Mouse (Mus musculus) gastrocnemius, postnatal 10 days (tissue): ENCODE measurements around the gene Cnep1r1. TPM values are rescaled to one million over a fixed set of nuclear protein-coding genes. Genes with fewer than 3 reads are reported as not detected.
A peak's percentile ranks its signal among the peaks of the same experiment; 100 is the strongest.

Source experiments
- DNase-seq: peaks from one replicate; pipeline ENCODE4 v3.0.0; 2021; ENCODE audit warnings: mixed read lengths
- long read RNA-seq, 2 experiments: library from polyadenylated mRNA; stranded (forward); transcript quantifications; one replicate each; pipeline ENCODE4 v2.0.0; 2021
- total RNA-seq, 2 experiments: library from RNA; stranded (reverse); gene quantifications; 2 replicates each; pipeline ENCODE4 v1.2.3; 2021

The Cnep1r1 gene
- total RNA-seq, result 10 to 100 TPM; 32.8 to 33.1 TPM
- long read RNA-seq, experiment 1, transcript Cnep1r1-201 (6 exons, 1,731 nt), result major isoform, 5 of 13 reads
- long read RNA-seq, experiment 1, partial matches to known transcripts, result 3 of 13 reads
- long read RNA-seq, experiment 1, other reads (novel, unspliced or antisense), result 3 of 13 reads
- long read RNA-seq, experiment 2, transcript Cnep1r1-201 (6 exons, 1,731 nt), result major isoform, 11 of 16 reads
- long read RNA-seq, experiment 2, partial matches to known transcripts, result 0 of 16 reads
- long read RNA-seq, experiment 2, other reads (novel, unspliced or antisense), result 3 of 16 reads

DNA sequence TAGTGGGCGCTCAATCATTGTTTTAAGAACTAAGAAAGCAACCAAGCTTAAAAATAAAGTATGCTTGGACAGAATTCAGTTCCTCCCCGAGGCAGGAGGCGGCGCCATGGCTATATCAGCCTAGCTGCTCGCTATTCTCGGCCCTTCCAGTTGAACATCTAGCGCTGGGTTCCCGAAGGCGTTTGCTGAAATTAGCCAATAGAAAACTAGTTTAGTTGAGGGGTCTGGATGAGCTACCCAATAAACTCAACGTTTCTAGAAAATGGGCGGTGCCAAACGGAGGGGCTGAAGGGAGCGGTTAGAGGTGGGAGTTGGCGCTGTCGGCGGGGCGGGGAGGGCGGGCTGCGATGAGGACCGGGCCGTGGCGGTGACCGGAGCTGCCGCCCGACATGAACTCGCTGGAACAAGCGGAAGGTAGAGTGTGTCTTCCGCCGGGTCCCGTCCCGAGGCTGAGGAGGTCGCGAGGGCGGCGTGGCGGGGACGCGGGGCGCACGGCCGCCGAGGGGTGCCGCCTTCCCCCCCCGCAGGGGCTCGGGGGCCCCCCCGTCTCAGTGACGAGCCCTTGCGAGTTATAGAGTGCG, at the start of gene Cnep1r1:
Gene Cnep1r1 (plus strand): TSS at position 314 of the 581 bp plus-strand sequence.
- DNase-seq, result peak; percentile 79

DNA sequence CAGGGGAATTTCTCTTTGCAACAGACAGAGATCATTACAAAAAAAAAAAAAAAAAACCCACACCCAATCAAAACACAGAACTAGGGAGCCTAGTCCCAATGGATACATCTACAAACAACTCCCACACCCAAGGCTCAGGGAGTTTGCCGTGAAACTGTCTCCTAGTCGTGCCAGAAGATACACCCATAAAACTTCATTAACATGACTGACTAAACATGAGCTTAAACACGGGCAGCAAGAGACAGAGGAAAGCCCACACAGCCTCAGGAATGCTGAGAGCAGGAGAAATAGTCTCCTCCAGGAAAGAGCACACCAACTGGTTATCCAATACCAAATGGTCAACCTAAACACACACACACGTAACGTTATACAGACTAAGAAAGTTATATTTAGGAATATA, 36.4 kb upstream of the Cnep1r1 start:
- no peak for DNase-seq

DNA sequence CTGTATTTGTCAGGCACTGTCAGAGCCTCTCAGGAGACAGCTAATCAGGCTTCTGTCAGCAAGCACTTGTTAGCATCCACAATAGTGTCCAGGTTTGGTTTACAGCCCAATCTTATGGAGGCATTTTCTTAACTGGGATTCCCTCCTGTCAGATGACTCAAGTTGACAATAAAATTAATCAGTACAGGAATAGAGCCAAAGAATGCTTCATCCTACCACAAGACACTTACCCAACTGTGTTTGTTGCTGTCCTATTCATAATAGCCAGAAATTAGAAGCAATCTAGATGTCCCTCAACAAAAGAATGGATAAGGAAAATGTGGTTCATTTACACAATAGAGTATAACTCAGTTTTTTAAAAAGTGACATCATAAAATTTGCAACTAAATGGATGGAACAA, 30.6 kb upstream of the Cnep1r1 start:
- DNase-seq, result no peak

DNA sequence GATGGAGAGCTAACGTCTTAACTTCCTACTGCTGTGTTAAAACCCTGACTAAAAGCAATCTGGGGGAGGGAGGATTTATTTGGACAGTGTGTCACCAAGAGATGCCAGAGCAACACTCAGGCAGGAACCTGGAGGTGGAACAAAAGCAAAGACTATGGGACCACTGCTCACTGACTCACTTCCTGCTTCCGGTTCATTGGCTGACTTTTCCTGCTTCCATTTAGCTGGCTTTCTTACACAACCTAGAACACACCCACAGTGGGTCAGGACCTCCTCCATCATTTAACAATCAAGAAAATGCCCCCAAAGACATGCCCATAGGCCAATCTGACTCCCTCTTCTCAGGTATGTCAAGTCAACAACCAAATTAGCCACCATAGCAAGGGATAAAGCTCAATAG, 26.9 kb upstream of the Cnep1r1 start:
- DNase-seq, result no peak

DNA sequence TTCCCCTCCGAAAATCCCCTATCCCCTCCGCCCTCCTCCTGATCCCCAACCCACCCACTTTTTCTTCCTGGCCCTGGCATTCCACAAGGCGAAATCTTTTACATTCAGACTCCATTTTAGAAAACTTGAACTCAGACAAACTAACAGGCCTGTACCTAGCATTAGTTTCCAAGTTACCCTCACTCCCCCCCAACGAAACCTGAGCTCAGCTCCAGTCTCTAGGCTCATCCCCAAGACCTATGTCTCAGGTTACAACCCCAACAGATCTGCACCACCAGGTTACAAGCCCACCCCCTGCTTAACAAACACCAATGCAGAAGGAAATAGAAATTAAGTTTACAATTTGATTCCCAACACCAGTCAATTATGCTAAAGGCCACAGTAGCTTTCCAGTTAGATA, 25.2 kb upstream of the Cnep1r1 start:
- no peak for DNase-seq

GRCm38 (mm10) chr8:88098856-88099255, 19.7 kb upstream of the Cnep1r1 start:
- DNase-seq, result no peak

DNA sequence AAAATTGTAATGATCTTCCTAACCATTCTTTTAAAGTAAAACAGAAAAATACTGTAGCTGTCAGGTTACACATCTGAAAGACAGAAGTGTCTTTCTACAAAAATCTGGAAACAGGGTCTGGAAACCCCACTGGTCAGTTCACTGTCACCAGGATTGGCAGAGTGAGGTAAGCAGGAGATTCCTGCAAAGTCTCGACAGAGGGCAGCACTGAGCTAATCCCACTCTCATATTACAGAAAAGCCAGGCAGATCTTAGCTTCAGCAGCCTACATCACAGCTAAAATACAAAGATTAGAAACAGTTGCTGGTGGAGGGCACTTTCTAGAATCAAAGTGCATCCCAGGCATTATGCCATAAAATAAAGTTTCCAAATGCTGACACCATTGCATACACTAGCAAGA, 19.0 kb upstream of the Cnep1r1 start:
- DNase-seq, result peak; percentile 31

DNA sequence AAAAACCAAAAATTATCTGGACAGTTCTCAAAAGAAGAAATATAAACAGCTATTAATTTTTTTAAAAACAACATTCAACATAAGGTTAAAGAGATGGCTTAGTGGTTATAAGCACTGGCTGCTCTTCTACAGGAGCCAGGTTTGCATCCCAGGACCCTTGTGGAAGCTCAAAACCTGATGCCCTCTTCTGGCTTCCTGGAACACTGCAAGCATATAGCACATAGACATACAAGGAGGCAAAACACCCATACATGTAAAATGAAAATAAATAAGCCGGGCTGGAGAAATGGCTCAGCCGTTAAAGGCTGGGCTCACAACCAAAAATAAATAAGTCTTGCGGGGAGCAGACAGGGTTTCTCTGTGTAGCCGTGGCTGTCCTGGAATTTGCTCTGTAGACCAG, 9.3 kb upstream of the Cnep1r1 start:
- DNase-seq, result no peak

- peak; percentile 10 for DNase-seq
Observed at GRCm38 (mm10) chr8:88119076-88119475, 507 bp downstream of the Cnep1r1 start.

- no peak for DNase-seq
Observed at GRCm38 (mm10) chr8:88124850-88125249, 6.3 kb downstream of the Cnep1r1 start.

- no peak for DNase-seq
Observed at GRCm38 (mm10) chr8:88129397-88129796, 10.8 kb downstream of the Cnep1r1 start.

DNA sequence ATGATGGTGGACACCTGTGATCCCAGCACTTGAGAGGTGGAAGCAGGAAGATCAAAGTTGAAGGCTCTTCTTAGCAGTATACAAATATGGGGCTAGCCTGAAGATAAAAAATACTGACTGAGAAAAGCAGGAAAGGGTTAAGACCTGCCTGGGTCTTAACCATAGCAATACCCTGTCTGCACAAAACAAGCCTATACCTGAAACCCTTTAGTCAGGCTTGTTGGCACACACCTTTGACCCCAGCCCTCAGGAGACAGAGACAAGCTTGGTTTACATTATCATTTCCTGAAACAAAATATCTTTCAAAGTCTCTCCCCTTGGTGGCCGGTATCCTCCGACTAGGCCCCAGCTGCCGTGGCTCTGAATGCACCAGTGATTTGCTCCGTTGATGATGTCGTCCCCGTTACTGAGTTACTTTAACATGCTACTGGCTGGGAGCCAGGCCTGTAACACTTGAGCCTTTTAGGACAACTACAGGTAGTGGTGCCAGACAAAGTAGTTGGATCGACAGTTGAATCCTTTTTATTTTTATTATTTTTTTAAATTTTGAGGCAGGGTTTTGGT, 12.3 kb downstream of the Cnep1r1 start:
- DNase-seq, result no peak

DNA sequence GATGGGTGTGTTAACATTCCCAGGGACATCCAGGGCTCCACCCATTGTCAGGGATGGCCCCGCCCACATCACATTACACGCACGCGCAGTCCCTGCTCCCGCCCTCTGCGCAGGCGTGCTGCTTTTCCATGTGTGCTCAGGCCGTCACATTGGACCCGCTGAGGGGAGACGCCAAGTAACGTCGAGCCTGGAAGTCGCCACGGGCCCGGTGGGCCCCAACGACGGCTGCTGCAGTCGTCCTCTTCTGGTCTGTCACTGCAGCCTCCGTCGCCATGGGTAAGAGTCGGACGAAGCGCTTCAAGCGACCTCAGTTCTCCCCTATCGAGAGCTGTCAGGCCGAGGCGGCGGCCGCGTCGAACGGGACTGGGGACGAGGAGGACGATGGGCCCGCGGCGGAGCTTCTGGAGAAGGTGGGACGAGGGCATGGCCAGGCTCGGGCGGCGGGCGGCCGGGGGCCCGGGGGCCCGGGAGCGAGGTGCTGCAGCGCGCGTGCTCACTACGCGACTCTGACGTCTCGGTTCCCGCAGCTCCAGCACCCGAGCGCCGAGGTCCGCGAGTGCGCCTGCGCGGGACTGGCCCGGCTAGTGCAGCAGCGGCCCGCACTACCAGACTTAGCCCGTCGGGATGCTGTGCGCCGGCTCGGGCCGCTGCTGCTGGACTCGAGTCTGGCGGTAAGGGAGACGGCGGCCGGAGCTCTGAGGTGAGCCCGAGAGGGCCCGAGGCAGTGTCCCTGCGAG, 19.3 kb downstream of the Cnep1r1 start, which contains the start of gene Heatr3:
Gene Heatr3 (plus strand): TSS at position 108 of the 737 bp plus-strand sequence.
- peak; percentile 95 for DNase-seq

DNA sequence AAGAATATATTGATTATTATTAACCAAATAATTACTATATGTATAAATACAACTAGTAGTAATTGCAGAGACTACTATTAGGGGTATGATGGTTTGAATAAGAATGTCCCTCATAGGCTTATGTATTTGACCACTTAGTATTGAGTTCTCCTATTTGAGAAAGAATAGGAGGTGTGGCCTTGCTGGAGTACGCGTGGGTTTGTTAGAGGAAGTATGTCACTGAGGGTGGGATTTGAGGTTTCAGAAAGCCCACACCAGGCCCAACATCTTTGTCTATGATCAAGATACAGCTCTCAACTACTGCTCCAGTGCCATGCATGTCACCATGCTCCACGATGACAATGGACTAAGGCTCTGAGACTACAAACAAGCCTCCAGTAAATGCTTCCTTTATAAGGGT, 20.7 kb downstream of the Cnep1r1 start:
- DNase-seq, result no peak

DNA sequence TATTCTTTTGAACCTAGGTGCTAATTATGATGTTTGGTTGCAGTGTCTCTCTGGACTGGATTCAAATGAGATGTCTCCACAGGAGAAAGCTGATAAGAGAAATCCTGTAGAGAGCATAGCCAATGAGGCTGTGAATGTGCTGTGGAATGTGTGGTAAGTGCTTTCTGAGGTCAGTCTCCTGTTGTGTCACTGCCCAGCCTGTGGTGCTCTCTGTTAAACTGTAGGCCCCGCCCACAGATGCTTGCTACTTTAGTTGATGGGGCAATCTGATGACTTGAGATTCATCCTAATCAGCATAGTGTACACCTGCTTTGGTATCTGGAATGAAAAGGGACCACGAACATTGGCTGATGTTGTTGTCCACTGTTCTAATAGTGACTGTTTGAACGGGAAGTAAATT, 23.1 kb downstream of the Cnep1r1 start:
- DNase-seq, result no peak

GRCm38 (mm10) chr8:88144041-88144440, 25.5 kb downstream of the Cnep1r1 start:
- DNase-seq, result no peak

- DNase-seq, result no peak
Observed at GRCm38 (mm10) chr8:88150910-88151371, 32.4 kb downstream of the Cnep1r1 start.

- DNase-seq, result no peak
Observed at GRCm38 (mm10) chr8:88160237-88160995, 41.8 kb downstream of the Cnep1r1 start.

- peak; percentile 69 for DNase-seq
Observed at GRCm38 (mm10) chr8:88161439-88161838, 42.9 kb downstream of the Cnep1r1 start.

- DNase-seq, result no peak
Observed at GRCm38 (mm10) chr8:88175264-88175663, 56.7 kb downstream of the Cnep1r1 start.

- no peak for DNase-seq
Observed at GRCm38 (mm10) chr8:88177291-88177690, 58.7 kb downstream of the Cnep1r1 start.

- no peak for DNase-seq
Observed at GRCm38 (mm10) chr8:88183121-88183520, 64.6 kb downstream of the Cnep1r1 start.
